ENCODE assay signal across 27 mouse cellular contexts in the genomic region with DNA sequence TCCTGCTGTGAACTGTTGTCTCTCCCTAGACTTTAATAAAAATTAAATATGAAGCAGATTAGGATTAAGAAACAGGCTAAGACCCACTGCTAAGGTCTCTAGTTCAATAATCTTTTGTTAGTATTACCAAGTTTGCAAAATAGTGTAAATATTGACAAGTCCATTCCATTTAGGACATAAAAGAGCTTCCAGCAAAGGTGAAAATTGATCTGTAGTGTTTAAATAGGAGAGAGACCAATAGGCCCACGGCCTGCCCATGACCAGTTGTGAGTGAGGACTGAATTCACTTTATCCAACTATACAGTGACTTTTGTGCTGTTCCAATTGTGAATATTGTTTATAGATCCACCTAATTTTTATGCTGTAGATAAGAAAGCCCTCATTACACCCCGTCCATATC. TPM values are rescaled to one million over a fixed set of nuclear protein-coding genes. Genes with fewer than 3 reads are reported as not detected.
"Had no signal": no experiment of that assay in that cellular context is flagged by ENCODE, and none has a peak within 500 bp of the region (broad histone marks: within the 10 kb centered on the region; RNA-seq: fewer than 3 reads in every experiment).

No protein-coding gene starts in this region.

- H3K27ac ChIP-seq: intestine, embryonic 15.5 days; limb, embryonic 12.5 days; limb, embryonic 15.5 days; macrophage; midbrain, embryonic 12.5 days; midbrain, embryonic 15.5 days; neural tube, embryonic 12.5 days; neural tube, embryonic 15.5 days; stomach, embryonic 15.5 days had no signal

- H3K4me1 ChIP-seq: intestine, embryonic 15.5 days; limb, embryonic 12.5 days; limb, embryonic 15.5 days; midbrain, embryonic 12.5 days; midbrain, embryonic 15.5 days; neural tube, embryonic 12.5 days; neural tube, embryonic 15.5 days; stomach, embryonic 15.5 days had no signal

- H3K9ac ChIP-seq: intestine, embryonic 15.5 days; limb, embryonic 12.5 days; limb, embryonic 15.5 days; lung, embryonic 14.5 days; midbrain, embryonic 12.5 days; midbrain, embryonic 15.5 days; neural tube, embryonic 12.5 days; neural tube, embryonic 15.5 days; stomach, embryonic 15.5 days had no signal

- H3K27me3 ChIP-seq: intestine, embryonic 15.5 days; limb, embryonic 12.5 days; limb, embryonic 15.5 days; midbrain, embryonic 12.5 days; midbrain, embryonic 15.5 days; neural tube, embryonic 12.5 days; neural tube, embryonic 15.5 days; stomach, embryonic 15.5 days had no signal

- H3K4me3 ChIP-seq: intestine, embryonic 15.5 days; limb, embryonic 12.5 days; limb, embryonic 15.5 days; midbrain, embryonic 12.5 days; midbrain, embryonic 15.5 days; neural tube, embryonic 12.5 days; neural tube, embryonic 15.5 days; stomach, embryonic 15.5 days had no signal

- ATAC-seq: intestine, embryonic 15.5 days; lung, postnatal 0 days; midbrain, embryonic 15.5 days had no signal

- DNase-seq: kidney, adult 11 months; kidney, adult 9 months; kidney, postnatal 14 days; kidney, postnatal 4 days; left cerebral cortex, postnatal 4 days; lung, embryonic 14.5 days; right cerebral cortex, adult 18-20 months; right cerebral cortex, postnatal 25 days; spleen, adult 18-20 months; thymus, postnatal 25 days had no signal

- H3K4me2 ChIP-seq: intestine, embryonic 15.5 days; limb, embryonic 12.5 days; limb, embryonic 15.5 days; lung, embryonic 14.5 days; midbrain, embryonic 12.5 days; midbrain, embryonic 15.5 days; neural tube, embryonic 12.5 days; neural tube, embryonic 15.5 days; stomach, embryonic 15.5 days had no signal

- H3K36me3 ChIP-seq: intestine, embryonic 15.5 days; limb, embryonic 12.5 days; limb, embryonic 15.5 days; midbrain, embryonic 12.5 days; midbrain, embryonic 15.5 days; neural tube, embryonic 12.5 days; neural tube, embryonic 15.5 days; stomach, embryonic 15.5 days had no signal

- H3K9me3 ChIP-seq: intestine, embryonic 15.5 days; limb, embryonic 12.5 days; limb, embryonic 15.5 days; midbrain, embryonic 12.5 days; midbrain, embryonic 15.5 days; neural tube, embryonic 12.5 days; neural tube, embryonic 15.5 days; stomach, embryonic 15.5 days had no signal

RNA-seq across cellular contexts. Expression of a gene that starts 0.9 kb away (rescaled TPM):
- total RNA-seq: layer of hippocampus, adult 18-20 months; layer of hippocampus, postnatal 14 days; left cerebral cortex, adult 8-10 months; left cerebral cortex, postnatal 14 days; left cerebral cortex, postnatal 4 days; megakaryocyte, adult 5-6 weeks had no signal
- polyA plus RNA-seq: intestine, embryonic 15.5 days; limb, embryonic 12.5 days; limb, embryonic 15.5 days; lung, embryonic 14.5 days; lung, postnatal 0 days; macrophage; midbrain, embryonic 12.5 days; midbrain, embryonic 15.5 days; neural tube, embryonic 12.5 days; stomach, embryonic 15.5 days; thymus, postnatal 0 days had no signal

RNA-seq across cellular contexts. Expression of a gene that starts 42.3 kb away (rescaled TPM):
- total RNA-seq: layer of hippocampus, adult 18-20 months; layer of hippocampus, postnatal 14 days; left cerebral cortex, adult 8-10 months; left cerebral cortex, postnatal 14 days; left cerebral cortex, postnatal 4 days; megakaryocyte, adult 5-6 weeks had no signal
- polyA plus RNA-seq: intestine, embryonic 15.5 days; kidney, embryonic 16.5 days; limb, embryonic 12.5 days; limb, embryonic 15.5 days; lung, embryonic 14.5 days; lung, postnatal 0 days; macrophage; midbrain, embryonic 12.5 days; neural tube, embryonic 12.5 days; neural tube, embryonic 15.5 days; stomach, embryonic 15.5 days; thymus, postnatal 0 days had no signal
